Mouse (Mus musculus) liver, embryonic 14.5 days (tissue): ENCODE results near the gene Ramp3. TPM values are rescaled to one million over a fixed set of nuclear protein-coding genes. Genes with fewer than 3 reads are reported as not detected.

Source experiments
- ATAC-seq: fragments of 200-750 bp; cut with Nextera tagmentation; 2 replicates; pipeline ENCODE4 v1.8.0; 2017; ENCODE audit warnings: moderate number of reproducible peaks, mild to moderate bottlenecking, moderate library complexity; ENCODE audit not compliant: insufficient read depth
- DNase-seq, 3 experiments: peaks; one replicate each; pipeline ENCODE4 v3.0.0-alpha.2; 2012 to 2013; ENCODE audit warnings: low read depth in 3 of 3, low spot score in 3 of 3
- H3K27ac ChIP-seq: fragments of 300-500 bp; sonication (generic); 2 replicates; pipeline ENCODE4 v1.5.1; 2014; ENCODE audit warnings: moderate library complexity, mild to moderate bottlenecking, control low read depth, inconsistent platforms
- H3K27me3 ChIP-seq: fragments of 300-500 bp; sonication (generic); 2 replicates; pipeline ENCODE4 v1.6.1; 2014; ENCODE audit warnings: mild to moderate bottlenecking, low read length, moderate library complexity; ENCODE audit not compliant: control insufficient read depth, insufficient read depth
- H3K36me3 ChIP-seq: fragments of 300-500 bp; sonication (generic); replicated peaks from 2 replicates; pipeline ENCODE4 v1.6.1; 2014; ENCODE audit warnings: low read depth; ENCODE audit not compliant: control insufficient read depth, insufficient read depth
- H3K4me1 ChIP-seq, 2 experiments: fragments of 200-500 bp in 1 of 2; fragments of 300-500 bp in 1 of 2; sonication (generic) in 1 of 2; replicated peaks; 2 replicates each; pipeline ENCODE4 v1.6.1; 2012 to 2014; ENCODE audit warnings: antibody characterized with exemption in 1 of 2, inconsistent platforms in 1 of 2, low read length in 1 of 2; ENCODE audit not compliant: control insufficient read depth in 2 of 2, insufficient read depth in 2 of 2
- H3K4me2 ChIP-seq: fragments of 300-500 bp; sonication (generic); 2 replicates; pipeline ENCODE4 v1.6.1; 2014; ENCODE audit warnings: low read depth, mild to moderate bottlenecking, control low read depth, moderate library complexity
- H3K4me3 ChIP-seq, 2 experiments: fragments of 200-500 bp in 1 of 2; fragments of 300-500 bp in 1 of 2; sonication (generic) in 1 of 2; 2 replicates each; pipeline ENCODE4 v1.5.1; 2012 to 2014; ENCODE audit warnings: low read depth in 2 of 2, low read length in 2 of 2, mild to moderate bottlenecking in 2 of 2, control low read depth in 1 of 2, inconsistent platforms in 1 of 2, moderate library complexity in 1 of 2; ENCODE audit not compliant: insufficient read depth in 1 of 2
- H3K9ac ChIP-seq: fragments of 300-500 bp; sonication (generic); replicated peaks from 2 replicates; pipeline ENCODE4 v1.6.1; 2014; ENCODE audit warnings: mild to moderate bottlenecking, control low read depth, moderate library complexity
- H3K9me3 ChIP-seq: fragments of 300-500 bp; sonication (generic); 2 replicates; pipeline ENCODE4 v1.6.1; 2016; ENCODE audit warnings: low read length, mixed read lengths; ENCODE audit not compliant: control insufficient read depth
- CTCF ChIP-seq: IDR thresholded peaks from 2 replicates; pipeline ENCODE4 v1.5.1; 2016; ENCODE audit warnings: antibody characterized with exemption, low read depth, control low read depth
- EP300 ChIP-seq: IDR thresholded peaks from 2 replicates; pipeline ENCODE4 v1.6.1; 2016; ENCODE audit warnings: antibody characterized with exemption, low read depth
- WGBS: fragments of 180-500 bp; shearing (Covaris S2); extraction: QIAGEN DNeasy Blood & Tissue Kit; methylation state at CpG from one replicate; pipeline ENCODE4 v1.1.7; 2014; ENCODE audit not compliant: insufficient replicate concordance; 5-methylcytosine and 5-hydroxymethylcytosine counted together
- polyA plus RNA-seq, 2 experiments: library from polyadenylated mRNA; depleted of rRNA in 1 of 2; stranded (reverse) in 1 of 2; unstranded in 1 of 2; fragments of >200 nt; fragmentation: Nextera tagmentation in 1 of 2; extraction: Ambion mirVana in 1 of 2; gene quantifications; 2 replicates each; pipeline versions ENCODE4 v1.2.1 to v1.2.3; 2012 to 2014

Ramp3 gene
- polyA plus RNA-seq, 2 experiments, result 0.04 TPM; not detected in 1

- no peak for ATAC-seq
- 23% methylated on average over 7 of the region's 7 CpGs for WGBS
- TF ChIP-seq CTCF (peak; percentile 34; the same call in 1 of the 2 replicates), EP300 (no peak)
Observed at GRCm38 (mm10) chr11:6677530-6677929, 19.2 kb downstream of the Ramp3 start.

GRCm38 (mm10) chr11:6679694-6680396, 21.5 kb downstream of the Ramp3 start:
- peaks cover 0 to 3% of the 10 kb centered on the region in 2 experiments; a peak in 2 of 4 replicates for H3K4me1 ChIP-seq
- H3K4me2 ChIP-seq, result peak overlapping the region; percentile 41
- TF ChIP-seq CTCF, result no peak
- TF ChIP-seq EP300, result no peak
- no peak overlapping the region for H3K9ac ChIP-seq
- H3K36me3 ChIP-seq, result no peaks in the 10 kb centered on the region
- H3K4me3 ChIP-seq, result peak overlapping the region in 1 of 2 experiments; percentile 7; a peak in 1 of 4 replicates
- ATAC-seq (no peak; the same call in 1 of the 2 replicates), DNase-seq (peak in 1 of 3 experiments; percentile 6)
- no peak overlapping the region for H3K27ac ChIP-seq
- no peaks in the 10 kb centered on the region for H3K27me3 ChIP-seq
- 20% methylated on average over 17 of the region's 17 CpGs for WGBS
- H3K9me3 ChIP-seq, result no peaks in the 10 kb centered on the region

More at GRCm38 (mm10) chr11:6677530-6677929, 19.2 kb downstream of the Ramp3 start:
- H3K9me3 ChIP-seq, result no peaks in the 10 kb centered on the region
- H3K9ac ChIP-seq, result no peak overlapping the region
- H3K4me1 ChIP-seq, result peaks cover 0 to 3% of the 10 kb centered on the region in 2 experiments; a peak in 2 of 4 replicates
- no peak for DNase-seq
- no peaks in the 10 kb centered on the region for H3K27me3 ChIP-seq
- no peak overlapping the region for H3K4me2 ChIP-seq
- no peak overlapping the region for H3K4me3 ChIP-seq
- no peaks in the 10 kb centered on the region for H3K36me3 ChIP-seq
- no peak overlapping the region for H3K27ac ChIP-seq

- Histone ChIP-seq H3K9me3 (no peaks in the 10 kb centered on the region), H3K27ac (no peak overlapping the region), H3K4me3 (no peak overlapping the region), H3K4me2 (peak overlapping the region; percentile 41; the same call in 1 of the 2 replicates), H3K4me1 (peaks cover 0 to 3% of the 10 kb centered on the region in 2 experiments; a peak in 2 of 4 replicates), H3K36me3 (no peaks in the 10 kb centered on the region), H3K27me3 (no peaks in the 10 kb centered on the region), H3K9ac (no peak overlapping the region)
- no peak for ATAC-seq
- WGBS, result 7% methylated on average over 10 of the region's 10 CpGs
- no peak for TF ChIP-seq CTCF
- no peak for TF ChIP-seq EP300
- DNase-seq, result no peak
Observed at GRCm38 (mm10) chr11:6680397-6680818, 22.1 kb downstream of the Ramp3 start.

- no peaks in the 10 kb centered on the region for H3K36me3 ChIP-seq
- no peak overlapping the region for H3K4me2 ChIP-seq
- no peak for ATAC-seq
- no peaks in the 10 kb centered on the region for H3K27me3 ChIP-seq
- H3K4me3 ChIP-seq, result no peak overlapping the region
- TF ChIP-seq EP300 (no peak), CTCF (no peak)
- H3K9ac ChIP-seq, result no peak overlapping the region
- DNase-seq, result no peak
- no peak overlapping the region for H3K27ac ChIP-seq
- WGBS, result 56% methylated on average over 3 of the region's 3 CpGs
- no peaks in the 10 kb centered on the region for H3K9me3 ChIP-seq
- H3K4me1 ChIP-seq, result peaks cover 0 to 3% of the 10 kb centered on the region in 2 experiments; a peak in 2 of 4 replicates
Observed at GRCm38 (mm10) chr11:6684741-6685140, 26.4 kb downstream of the Ramp3 start.

GRCm38 (mm10) chr11:6688888-6689287, 30.6 kb downstream of the Ramp3 start:
- TF ChIP-seq EP300, result no peak
- no peak for TF ChIP-seq CTCF
- Histone ChIP-seq H3K36me3 (no peaks in the 10 kb centered on the region), H3K4me3 (no peak overlapping the region), H3K27ac (no peak overlapping the region), H3K27me3 (no peaks in the 10 kb centered on the region), H3K4me1 (no peaks in the 10 kb centered on the region), H3K9ac (no peak overlapping the region), H3K9me3 (no peaks in the 10 kb centered on the region), H3K4me2 (no peak overlapping the region)
- 55% methylated on average over 3 of the region's 3 CpGs for WGBS
- ATAC-seq (no peak), DNase-seq (no peak)
